Mouse (Mus musculus) limb, embryonic 12.5 days (tissue): ENCODE measurements around the gene Plaur. TPM values are rescaled to one million over a fixed set of nuclear protein-coding genes. Genes with fewer than 3 reads are reported as not detected.
A peak's percentile ranks its signal among the peaks of the same experiment; 100 is the strongest.

Experiments used
- ATAC-seq: fragments of 200-750 bp; cut with Nextera tagmentation; 2 replicates; pipeline ENCODE4 v1.8.0; 2017; ENCODE audit warnings: low read depth, moderate TSS enrichment; ENCODE audit not compliant: insufficient number of reproducible peaks, insufficient read depth, low FRiP score, low TSS enrichment
- H3K27ac ChIP-seq: fragments of 300-500 bp; sonication (generic); 2 replicates; pipeline ENCODE4 v1.5.1; 2016; ENCODE audit warnings: mild to moderate bottlenecking, moderate library complexity
- H3K27me3 ChIP-seq: fragments of 300-500 bp; sonication (generic); 2 replicates; pipeline ENCODE4 v1.6.1; 2016; ENCODE audit warnings: mild to moderate bottlenecking, moderate library complexity
- H3K36me3 ChIP-seq: fragments of 300-500 bp; sonication (generic); 2 replicates; pipeline ENCODE4 v1.6.1; 2016; ENCODE audit warnings: mild to moderate bottlenecking, moderate library complexity
- H3K4me1 ChIP-seq: fragments of 300-500 bp; sonication (generic); replicated peaks from 2 replicates; pipeline ENCODE4 v1.6.1; 2016
- H3K4me2 ChIP-seq: fragments of 300-500 bp; sonication (generic); 2 replicates; pipeline ENCODE4 v1.6.1; 2016; ENCODE audit warnings: mild to moderate bottlenecking, moderate library complexity
- H3K4me3 ChIP-seq: fragments of 300-500 bp; sonication (generic); replicated peaks from 2 replicates; pipeline ENCODE4 v1.5.1; 2016; ENCODE audit warnings: mild to moderate bottlenecking
- H3K9ac ChIP-seq: fragments of 300-500 bp; sonication (generic); replicated peaks from 2 replicates; pipeline ENCODE4 v1.6.1; 2016; ENCODE audit warnings: mild to moderate bottlenecking, moderate library complexity
- H3K9me3 ChIP-seq: fragments of 300-500 bp; sonication (generic); 2 replicates; pipeline ENCODE4 v1.6.1; 2016; ENCODE audit warnings: mild to moderate bottlenecking, moderate library complexity
- WGBS: fragments of 180-500 bp; shearing (Covaris S2); methylation state at CpG from one replicate; pipeline ENCODE4 v1.1.7; 2016; 5-methylcytosine and 5-hydroxymethylcytosine counted together
- polyA plus RNA-seq: library from polyadenylated mRNA; unstranded; fragments of >200 nt; fragmentation: Nextera tagmentation; extraction: Ambion mirVana; gene quantifications from 2 replicates; pipeline ENCODE4 v1.2.1, GENCODE M21; 2016

The Plaur gene
- polyA plus RNA-seq, 1 experiment from 2014 or later: 1.8 TPM

GRCm38 (mm10) chr7:24499856-24500577, 37.7 kb downstream of the Plaur start:
- 0 out of 2 replicates have a peak, but pooled peaks cover 4% of the 10 kb centered on the region for H3K9me3 ChIP-seq
- H3K27me3 ChIP-seq: peaks cover 64% of the 10 kb centered on the region
- no peak overlapping the region for H3K27ac ChIP-seq
- peaks cover 4% of the 10 kb centered on the region; the same call in 1 of the 2 replicates for H3K36me3 ChIP-seq
- peaks cover 26% of the 10 kb centered on the region for H3K4me1 ChIP-seq
- 13% methylated on average over 43 of the region's 43 CpGs for WGBS
- peak overlapping the region; percentile 68 for H3K4me2 ChIP-seq
- peak; percentile 63 for ATAC-seq
- H3K9ac ChIP-seq: peak overlapping the region; percentile 46; the same call in 1 of the 2 replicates
- H3K4me3 ChIP-seq: peak overlapping the region; percentile 42

GRCm38 (mm10) chr7:24500929-24501328, 38.6 kb downstream of the Plaur start:
- 33% methylated on average over 7 of the region's 7 CpGs for WGBS

GRCm38 (mm10) chr7:24501492-24501891, 39.2 kb downstream of the Plaur start:
- Histone ChIP-seq H3K9me3 (0 out of 2 replicates have a peak, but pooled peaks cover 4% of the 10 kb centered on the region), H3K27me3 (peaks cover 64% of the 10 kb centered on the region), H3K4me2 (no peak overlapping the region), H3K27ac (no peak overlapping the region), H3K4me3 (no peak overlapping the region), H3K36me3 (peaks cover 4% of the 10 kb centered on the region; the same call in 1 of the 2 replicates), H3K4me1 (peaks cover 36% of the 10 kb centered on the region), H3K9ac (no peak overlapping the region)
- WGBS: 42% methylated on average over 21 of the region's 21 CpGs
- no peak for ATAC-seq

More at GRCm38 (mm10) chr7:24500929-24501328, 38.6 kb downstream of the Plaur start:
- no peak overlapping the region for H3K9ac ChIP-seq
- H3K27me3 ChIP-seq: peaks cover 64% of the 10 kb centered on the region
- H3K36me3 ChIP-seq: peaks cover 4% of the 10 kb centered on the region; the same call in 1 of the 2 replicates
- peaks cover 34% of the 10 kb centered on the region for H3K4me1 ChIP-seq
- H3K27ac ChIP-seq: no peak overlapping the region
- H3K9me3 ChIP-seq: 0 out of 2 replicates have a peak, but pooled peaks cover 4% of the 10 kb centered on the region
- H3K4me2 ChIP-seq: no peak overlapping the region
- no peak overlapping the region for H3K4me3 ChIP-seq
- no peak for ATAC-seq

- H3K4me3 ChIP-seq: no peak overlapping the region
- WGBS: 14% methylated on average over 10 of the region's 10 CpGs
- H3K4me2 ChIP-seq: peak overlapping the region; percentile 30
- H3K27me3 ChIP-seq: peaks cover 48% of the 10 kb centered on the region
- 0 out of 2 replicates have a peak, but pooled peaks cover 4% of the 10 kb centered on the region for H3K9me3 ChIP-seq
- ATAC-seq: no peak
- H3K27ac ChIP-seq: no peak overlapping the region
- peaks cover 43% of the 10 kb centered on the region for H3K4me1 ChIP-seq
- H3K9ac ChIP-seq: no peak overlapping the region
- peaks cover 4% of the 10 kb centered on the region; the same call in 1 of the 2 replicates for H3K36me3 ChIP-seq
Observed at GRCm38 (mm10) chr7:24504004-24504403, 41.7 kb downstream of the Plaur start.

- H3K4me1 ChIP-seq: peaks cover 38% of the 10 kb centered on the region
Observed at GRCm38 (mm10) chr7:24504868-24505267, 42.6 kb downstream of the Plaur start.

GRCm38 (mm10) chr7:24505447-24506064, 43.3 kb downstream of the Plaur start:
- ATAC-seq: no peak
- H3K27me3 ChIP-seq: peaks cover 32% of the 10 kb centered on the region
- H3K36me3 ChIP-seq: peaks cover 5% of the 10 kb centered on the region; the same call in 1 of the 2 replicates
- 0 out of 2 replicates have a peak, but pooled peaks cover 4% of the 10 kb centered on the region for H3K9me3 ChIP-seq
- peak overlapping the region; percentile 77 for H3K4me2 ChIP-seq
- peak overlapping the region; percentile 99 for H3K27ac ChIP-seq
- H3K4me3 ChIP-seq: peak overlapping the region; percentile 63; the same call in 1 of the 2 replicates
- WGBS: 15% methylated on average over 15 of the region's 15 CpGs
- peaks cover 31% of the 10 kb centered on the region for H3K4me1 ChIP-seq
- no peak overlapping the region for H3K9ac ChIP-seq

More at GRCm38 (mm10) chr7:24504868-24505267, 42.6 kb downstream of the Plaur start:
- no peak overlapping the region for H3K4me3 ChIP-seq
- H3K27me3 ChIP-seq: peaks cover 39% of the 10 kb centered on the region
- H3K4me2 ChIP-seq: peak overlapping the region; percentile 30; the same call in 1 of the 2 replicates
- no peak overlapping the region for H3K9ac ChIP-seq
- 0 out of 2 replicates have a peak, but pooled peaks cover 4% of the 10 kb centered on the region for H3K9me3 ChIP-seq
- H3K36me3 ChIP-seq: peaks cover 4% of the 10 kb centered on the region; the same call in 1 of the 2 replicates
- no peak for ATAC-seq
- no peak overlapping the region for H3K27ac ChIP-seq
- WGBS: 5% methylated on average over 4 of the region's 4 CpGs

- 5% methylated on average over 3 of the region's 3 CpGs for WGBS
Observed at GRCm38 (mm10) chr7:24506065-24506459, 43.8 kb downstream of the Plaur start.

GRCm38 (mm10) chr7:24506476-24506837, 44.2 kb downstream of the Plaur start:
- Histone ChIP-seq H3K4me2 (peak overlapping the region; percentile 77), H3K9ac (peak overlapping the region; percentile 90), H3K9me3 (no peaks in the 10 kb centered on the region), H3K4me1 (peaks cover 30% of the 10 kb centered on the region), H3K27ac (peak overlapping the region; percentile 99), H3K27me3 (peaks cover 23% of the 10 kb centered on the region; the same call in 1 of the 2 replicates), H3K4me3 (peak overlapping the region; percentile 63), H3K36me3 (peaks cover 10% of the 10 kb centered on the region)
- under 1% methylated on average over 12 of the region's 12 CpGs for WGBS
- ATAC-seq: 0 out of 2 replicates have a peak, but pooled peaks have one; percentile 1

More at GRCm38 (mm10) chr7:24506065-24506459, 43.8 kb downstream of the Plaur start:
- H3K4me2 ChIP-seq: peak overlapping the region; percentile 77
- peak overlapping the region; percentile 90; the same call in 1 of the 2 replicates for H3K9ac ChIP-seq
- peak overlapping the region; percentile 99 for H3K27ac ChIP-seq
- H3K9me3 ChIP-seq: no peaks in the 10 kb centered on the region
- no peak for ATAC-seq
- H3K27me3 ChIP-seq: peaks cover 27% of the 10 kb centered on the region
- H3K36me3 ChIP-seq: peaks cover 7% of the 10 kb centered on the region; the same call in 1 of the 2 replicates
- peak overlapping the region; percentile 63 for H3K4me3 ChIP-seq
- H3K4me1 ChIP-seq: peaks cover 30% of the 10 kb centered on the region

- peak; percentile 84 for ATAC-seq
- WGBS: under 1% methylated on average over 84 of the region's 84 CpGs
Observed at GRCm38 (mm10) chr7:24506838-24507725, 44.8 kb downstream of the Plaur start, which contains the start of gene Zfp428. Gene Zfp428, plus strand, starts transcription at chr7:24507006.

GRCm38 (mm10) chr7:24507726-24508114, 45.4 kb downstream of the Plaur start:
- H3K4me3 ChIP-seq: peak overlapping the region; percentile 63
- WGBS: under 1% methylated on average over 20 of the region's 20 CpGs
- peak overlapping the region; percentile 77 for H3K4me2 ChIP-seq
- H3K9ac ChIP-seq: peak overlapping the region; percentile 90
- no peaks in the 10 kb centered on the region for H3K9me3 ChIP-seq
- H3K27ac ChIP-seq: peak overlapping the region; percentile 99
- H3K27me3 ChIP-seq: peaks cover 12% of the 10 kb centered on the region; the same call in 1 of the 2 replicates
- peaks cover 23% of the 10 kb centered on the region for H3K36me3 ChIP-seq
- peaks cover 30% of the 10 kb centered on the region for H3K4me1 ChIP-seq
- ATAC-seq: no peak; the same call in none of the 2 replicates

More at GRCm38 (mm10) chr7:24506838-24507725, 44.8 kb downstream of the Plaur start, which contains the start of gene Zfp428:
- H3K4me3 ChIP-seq: peak within 1 kb of the TSS; percentile 63
- peaks cover 16% of the 10 kb centered on the region for H3K36me3 ChIP-seq
- H3K27ac ChIP-seq: peak within 1 kb of the TSS; percentile 99
- H3K27me3 ChIP-seq: peaks cover 18% of the 10 kb centered on the region; the same call in 1 of the 2 replicates
- peak within 1 kb of the TSS; percentile 90 for H3K9ac ChIP-seq
- H3K4me2 ChIP-seq: peak within 1 kb of the TSS; percentile 77
- peaks cover 30% of the 10 kb centered on the region for H3K4me1 ChIP-seq
- H3K9me3 ChIP-seq: no peaks in the 10 kb centered on the region
